Mouse (Mus musculus) heart, embryonic 10.5 days (tissue): ENCODE measurements at regions not wholly inside any gene's neighbourhood (a gene's known extent, or its start where the extent isn't known, plus 50 kb on each side); places are given as distances from the start of the nearest gene placed in this dataset.

Experiments used
- DNase-seq: peaks from one replicate; pipeline ENCODE4 v3.0.0-alpha.2; 2017; ENCODE audit warnings: low spot score
- H3K27ac ChIP-seq: fragments of 300-500 bp; sonication (generic); 2 replicates; pipeline ENCODE4 v1.5.1; 2016; ENCODE audit warnings: mild to moderate bottlenecking
- H3K27me3 ChIP-seq: fragments of 300-500 bp; sonication (generic); 2 replicates; pipeline ENCODE4 v1.6.1; 2016; ENCODE audit warnings: mild to moderate bottlenecking; ENCODE audit not compliant: poor library complexity, insufficient read depth, severe bottlenecking
- H3K36me3 ChIP-seq: fragments of 300-500 bp; sonication (generic); 2 replicates; pipeline ENCODE4 v1.6.1; 2016; ENCODE audit warnings: mild to moderate bottlenecking, moderate library complexity
- H3K4me1 ChIP-seq: fragments of 300-500 bp; sonication (generic); 2 replicates; pipeline ENCODE4 v1.6.1; 2016; ENCODE audit warnings: mild to moderate bottlenecking
- H3K4me3 ChIP-seq: fragments of 300-500 bp; sonication (generic); 2 replicates; pipeline ENCODE4 v1.5.1; 2016; ENCODE audit warnings: mild to moderate bottlenecking, moderate library complexity
- H3K9me3 ChIP-seq: fragments of 300-500 bp; sonication (generic); 2 replicates; pipeline ENCODE4 v1.6.1; 2016; ENCODE audit warnings: mild to moderate bottlenecking, moderate library complexity
- WGBS: fragments of 180-500 bp; shearing (Covaris S2); methylation state at CpG from one replicate; pipeline ENCODE4 v1.1.7; 2016; 5-methylcytosine and 5-hydroxymethylcytosine counted together

- 84% methylated on average over 6 of the region's 6 CpGs for WGBS
Observed at GRCm38 (mm10) chr17:68097436-68097835, 93.5 kb upstream of the Arhgap28 start.

GRCm38 (mm10) chr17:68100093-68100492 lies 96.2 kb upstream of the Arhgap28 start:
- no peaks in the 10 kb centered on the region for H3K9me3 ChIP-seq
- no peaks in the 10 kb centered on the region for H3K4me1 ChIP-seq
- H3K27ac ChIP-seq = no peak overlapping the region
- DNase-seq = no peak
- H3K27me3 ChIP-seq = no peaks in the 10 kb centered on the region
- H3K36me3 ChIP-seq = no peaks in the 10 kb centered on the region
- no peak overlapping the region for H3K4me3 ChIP-seq
- 68% methylated on average over 2 of the region's 2 CpGs for WGBS

More at GRCm38 (mm10) chr17:68097436-68097835, 93.5 kb upstream of the Arhgap28 start:
- Histone ChIP-seq H3K4me1 (no peaks in the 10 kb centered on the region), H3K36me3 (no peaks in the 10 kb centered on the region), H3K27ac (no peak overlapping the region), H3K27me3 (no peaks in the 10 kb centered on the region), H3K4me3 (no peak overlapping the region), H3K9me3 (no peaks in the 10 kb centered on the region)
- no peak for DNase-seq

- Histone ChIP-seq H3K27ac (no peak overlapping the region), H3K9me3 (no peaks in the 10 kb centered on the region), H3K36me3 (no peaks in the 10 kb centered on the region), H3K27me3 (no peaks in the 10 kb centered on the region), H3K4me1 (no peaks in the 10 kb centered on the region), H3K4me3 (no peak overlapping the region)
- 54% methylated on average over 6 of the region's 6 CpGs for whole genome bisulfite sequencing
- DNase-seq = no peak
Observed at GRCm38 (mm10) chr17:68103346-68103745, 99.4 kb upstream of the Arhgap28 start.

- H3K4me3 ChIP-seq = no peak overlapping the region
- no peaks in the 10 kb centered on the region for H3K4me1 ChIP-seq
- H3K27ac ChIP-seq = no peak overlapping the region
- H3K36me3 ChIP-seq = no peaks in the 10 kb centered on the region
- no peak for DNase-seq
- no peaks in the 10 kb centered on the region for H3K9me3 ChIP-seq
- 55% methylated on average over 8 of the region's 8 CpGs for WGBS
- no peaks in the 10 kb centered on the region for H3K27me3 ChIP-seq
Observed at GRCm38 (mm10) chr17:68106366-68106765, 102.4 kb upstream of the Arhgap28 start.

DNA sequence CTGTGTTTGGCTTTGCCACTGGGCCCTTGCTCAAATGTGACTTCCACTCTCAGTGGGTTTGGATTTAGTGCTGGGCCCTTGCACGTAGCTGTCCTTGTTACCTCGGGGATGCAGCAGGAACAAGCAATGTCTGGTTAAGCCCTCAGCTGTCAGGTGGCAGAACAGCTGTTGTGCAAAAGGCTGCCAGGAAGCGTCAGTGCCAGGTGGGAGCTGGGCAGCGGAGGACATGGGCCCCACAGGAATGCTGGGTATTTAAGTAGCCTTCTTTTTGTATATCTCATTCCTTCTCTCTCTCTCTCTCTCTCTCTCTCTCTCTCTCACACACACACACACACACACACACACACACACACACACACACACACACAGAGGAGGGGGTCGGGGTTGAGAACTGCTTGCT lies 104.0 kb upstream of the Arhgap28 start:
- Histone ChIP-seq H3K4me1 (no peaks in the 10 kb centered on the region), H3K27me3 (no peaks in the 10 kb centered on the region), H3K27ac (no peak overlapping the region), H3K9me3 (no peaks in the 10 kb centered on the region), H3K36me3 (no peaks in the 10 kb centered on the region), H3K4me3 (no peak overlapping the region)
- 79% methylated on average over 5 of the region's 5 CpGs for WGBS
- no peak for DNase-seq

DNA sequence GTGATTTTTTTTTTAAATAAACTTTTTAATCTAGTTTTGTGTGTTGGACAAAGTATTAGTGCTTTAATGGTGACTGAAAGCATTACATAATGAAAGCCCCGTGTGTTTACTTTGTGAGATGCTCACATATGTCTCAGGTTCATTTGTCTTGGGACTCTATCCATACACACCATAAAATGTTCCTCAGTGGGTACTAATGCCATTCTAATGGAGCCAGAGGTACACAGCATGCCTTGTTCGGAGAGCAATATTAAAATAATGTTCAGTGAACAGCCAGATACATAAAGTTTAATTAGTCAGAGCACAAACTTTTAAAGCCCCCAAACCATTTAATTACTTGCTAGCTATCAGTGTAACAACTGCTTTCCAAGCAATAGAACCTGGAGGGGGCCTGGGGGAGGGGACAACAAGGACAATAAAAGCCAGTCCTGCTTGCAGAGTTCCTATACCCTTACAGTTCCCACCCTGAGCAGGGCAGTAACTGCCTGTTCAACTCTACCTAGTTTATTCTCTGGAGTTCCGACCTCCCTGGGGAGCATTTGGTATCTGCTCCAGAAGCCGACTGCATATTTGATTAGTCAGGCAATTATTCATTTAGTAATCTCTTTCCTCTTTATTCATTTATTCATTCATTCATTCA lies 108.0 kb upstream of the Arhgap28 start:
- Histone ChIP-seq H3K27me3 (no peaks in the 10 kb centered on the region), H3K4me3 (no peak overlapping the region), H3K27ac (no peak overlapping the region), H3K9me3 (no peaks in the 10 kb centered on the region), H3K36me3 (no peaks in the 10 kb centered on the region), H3K4me1 (no peaks in the 10 kb centered on the region)
- WGBS = 81% methylated on average over 4 of the region's 4 CpGs
- no peak for DNase-seq

DNA sequence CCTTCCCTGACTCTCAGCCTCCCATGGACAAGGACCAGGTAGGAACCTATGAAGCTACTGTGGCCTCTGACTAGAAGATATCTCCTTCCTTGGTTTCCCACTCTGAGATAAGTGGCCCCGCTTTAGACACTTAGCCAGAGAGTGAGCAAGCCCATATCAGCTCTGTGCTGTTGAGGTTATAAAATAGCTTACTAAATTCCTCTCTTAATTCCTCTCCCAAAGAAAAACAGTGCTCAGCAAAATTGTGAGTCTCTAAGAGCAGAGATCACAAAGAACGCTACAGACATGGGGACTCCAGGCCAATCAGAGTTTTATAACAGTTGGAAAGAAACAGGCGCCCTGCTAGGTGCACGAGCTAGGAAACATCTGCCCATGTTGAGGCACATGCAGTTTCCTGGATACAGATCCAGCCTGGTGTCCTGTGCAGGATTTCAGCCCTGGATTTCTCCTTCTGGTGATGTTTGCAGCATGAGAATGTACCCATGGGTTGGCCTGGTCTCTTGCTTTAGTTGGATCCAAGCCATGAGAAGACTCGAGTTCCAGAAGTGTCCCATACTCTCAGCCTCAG lies 108.9 kb upstream of the Arhgap28 start:
- no peak for DNase-seq

GRCm38 (mm10) chr17:68115599-68115998 lies 111.7 kb upstream of the Arhgap28 start:
- H3K4me1 ChIP-seq = no peaks in the 10 kb centered on the region
- DNase-seq = no peak
- H3K27ac ChIP-seq = no peak overlapping the region
- 51% methylated on average over 4 of the region's 4 CpGs for WGBS
- no peaks in the 10 kb centered on the region for H3K9me3 ChIP-seq
- H3K4me3 ChIP-seq = no peak overlapping the region
- H3K27me3 ChIP-seq = no peaks in the 10 kb centered on the region
- no peaks in the 10 kb centered on the region for H3K36me3 ChIP-seq

More for the DNA sequence above, 108.9 kb upstream of the Arhgap28 start:
- no peaks in the 10 kb centered on the region for H3K4me1 ChIP-seq
- no peak overlapping the region for H3K4me3 ChIP-seq
- 68% methylated on average over 5 of the region's 5 CpGs for WGBS
- H3K27ac ChIP-seq = no peak overlapping the region
- H3K9me3 ChIP-seq = no peaks in the 10 kb centered on the region
- no peaks in the 10 kb centered on the region for H3K27me3 ChIP-seq
- no peaks in the 10 kb centered on the region for H3K36me3 ChIP-seq

DNA sequence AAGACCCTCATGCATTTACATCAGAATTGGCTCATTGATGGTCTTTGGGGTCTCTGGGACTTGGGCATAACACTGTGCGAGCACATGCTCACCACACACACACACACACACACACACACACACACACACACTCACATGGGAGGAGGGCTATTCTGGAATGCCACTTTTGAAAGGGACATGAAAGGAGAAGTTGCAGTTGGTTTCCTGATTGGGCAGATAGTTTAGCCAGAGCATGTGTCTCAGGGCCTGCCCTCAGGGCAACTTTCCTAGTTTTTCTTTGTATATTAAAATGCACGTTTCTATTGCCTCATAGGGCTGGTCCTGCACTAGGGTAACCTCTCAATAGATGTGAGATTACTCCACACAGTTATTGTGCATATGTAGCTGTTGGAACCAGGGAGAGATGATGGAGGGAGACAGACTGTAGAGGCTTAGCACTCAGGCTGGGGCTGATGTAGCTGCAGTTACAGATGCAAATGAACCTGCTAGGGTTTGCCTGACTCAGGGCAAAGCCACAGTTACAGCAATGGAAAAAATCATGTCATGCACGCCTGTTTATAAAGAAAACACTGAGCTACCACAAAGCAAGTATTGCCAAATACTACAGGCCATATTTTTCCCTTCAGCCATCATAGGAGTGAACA lies 115.3 kb upstream of the Arhgap28 start:
- Histone ChIP-seq H3K27ac (no peak overlapping the region), H3K36me3 (no peaks in the 10 kb centered on the region), H3K4me3 (no peak overlapping the region), H3K4me1 (no peaks in the 10 kb centered on the region), H3K9me3 (no peaks in the 10 kb centered on the region), H3K27me3 (no peaks in the 10 kb centered on the region)
- DNase-seq = no peak
- 72% methylated on average over 3 of the region's 3 CpGs for WGBS

DNA sequence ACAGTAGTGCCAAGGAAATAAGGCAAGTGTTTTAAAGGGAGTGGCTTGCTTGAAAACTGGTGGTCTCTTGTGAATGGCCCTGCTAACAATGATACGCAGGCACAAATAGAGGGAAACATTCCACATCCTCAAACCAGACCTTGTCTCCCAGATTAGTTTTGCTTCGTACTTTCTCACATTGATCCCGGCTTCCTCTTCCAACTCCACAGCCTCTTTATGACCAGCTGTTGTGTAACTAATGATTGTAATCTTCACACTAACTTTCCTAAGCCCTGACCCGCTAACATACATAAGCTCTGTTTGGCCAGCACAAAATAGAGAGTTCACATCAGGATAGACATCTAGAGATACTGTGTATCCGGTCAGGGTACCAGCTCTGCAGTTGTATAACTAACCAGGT lies 116.3 kb upstream of the Arhgap28 start:
- no peaks in the 10 kb centered on the region for H3K4me1 ChIP-seq
- 78% methylated on average over 5 of the region's 5 CpGs for whole genome bisulfite sequencing
- no peaks in the 10 kb centered on the region for H3K9me3 ChIP-seq
- H3K27ac ChIP-seq = no peak overlapping the region
- H3K36me3 ChIP-seq = no peaks in the 10 kb centered on the region
- no peak overlapping the region for H3K4me3 ChIP-seq
- H3K27me3 ChIP-seq = no peaks in the 10 kb centered on the region
- no peak for DNase-seq

DNA sequence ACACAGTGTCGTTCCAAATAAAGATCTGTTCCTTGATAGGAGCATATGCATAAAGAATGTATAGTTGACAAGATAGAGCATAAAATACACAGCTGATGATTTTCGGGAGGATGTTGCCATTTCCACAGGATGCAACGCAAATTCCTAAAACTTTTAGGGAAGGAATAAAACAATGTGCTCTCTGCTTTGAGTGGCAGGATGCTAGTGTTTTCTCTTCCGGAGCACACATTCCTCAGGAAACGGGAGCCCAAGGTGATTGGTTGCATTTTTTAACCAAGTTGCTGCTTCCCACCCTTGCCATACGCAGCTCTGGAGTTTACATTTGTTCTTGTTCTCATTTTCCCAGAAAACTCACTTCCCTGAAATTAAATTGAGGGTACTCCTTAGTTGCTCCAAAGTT lies 116.8 kb upstream of the Arhgap28 start:
- H3K9me3 ChIP-seq = no peaks in the 10 kb centered on the region
- H3K27me3 ChIP-seq = no peaks in the 10 kb centered on the region
- H3K4me3 ChIP-seq = no peak overlapping the region
- no peaks in the 10 kb centered on the region for H3K36me3 ChIP-seq
- no peak for DNase-seq
- no peak overlapping the region for H3K27ac ChIP-seq
- 64% methylated on average over 6 of the region's 6 CpGs for WGBS
- no peaks in the 10 kb centered on the region for H3K4me1 ChIP-seq

- WGBS = 47% methylated on average over 10 of the region's 10 CpGs
- H3K4me1 ChIP-seq = peaks cover 23% of the 10 kb centered on the region
- H3K27ac ChIP-seq = no peak overlapping the region
- H3K36me3 ChIP-seq = no peaks in the 10 kb centered on the region
- H3K27me3 ChIP-seq = no peaks in the 10 kb centered on the region
- no peak overlapping the region for H3K4me3 ChIP-seq
- DNase-seq = no peak
- H3K9me3 ChIP-seq = no peaks in the 10 kb centered on the region
Observed at GRCm38 (mm10) chr17:68134373-68134772, 130.5 kb upstream of the Arhgap28 start.

- Histone ChIP-seq H3K4me3 (no peak overlapping the region), H3K9me3 (no peaks in the 10 kb centered on the region), H3K4me1 (peaks cover 20% of the 10 kb centered on the region), H3K27ac (no peak overlapping the region), H3K36me3 (no peaks in the 10 kb centered on the region), H3K27me3 (no peaks in the 10 kb centered on the region)
- WGBS = 39% methylated on average over 5 of the region's 5 CpGs
- DNase-seq = no peak
Observed at GRCm38 (mm10) chr17:68135436-68135835, 131.5 kb upstream of the Arhgap28 start.
